Mouse (Mus musculus): ENCODE measurements around the gene Tnp2. TPM values are rescaled to one million over a fixed set of nuclear protein-coding genes. Genes with fewer than 3 reads are reported as not detected.

The Tnp2 gene
- polyA plus RNA-seq (2015; fragmentation: Nextera tagmentation; extraction: Ambion mirVana): not detected in 2 replicates

GRCm38 (mm10) chr16:10788271-10788670 is at the start of gene Tnp2:
Gene Tnp2, minus strand, starts transcription at chr16:10788660.
- peaks cover 9% of the 10 kb centered on the region for H3K4me1 ChIP-seq (ENCODE audit: control insufficient read depth, insufficient read depth, low read length)
- 45% methylated on average over 16 of the region's 16 CpGs for WGBS
- ATAC-seq: no peak
- H3K4me3 ChIP-seq (ENCODE audit: low read length): no peak within 1 kb of the TSS
- no peak within 1 kb of the TSS for H3K27ac ChIP-seq (ENCODE audit: low read length)
- 0 out of 2 replicates have a peak within 1 kb of the TSS, but pooled peaks have one; percentile 11 for H3K9ac ChIP-seq (ENCODE audit: low read depth, low read length)
- H3K4me2 ChIP-seq (ENCODE audit: low read depth, low read length): no peak within 1 kb of the TSS
- H3K36me3 ChIP-seq (ENCODE audit: control insufficient read depth, insufficient read depth, low read length): no peaks in the 10 kb centered on the region
- no peaks in the 10 kb centered on the region for H3K9me3 ChIP-seq (ENCODE audit: control insufficient read depth, low read length)
- H3K27me3 ChIP-seq (replicated peaks; ENCODE audit: control insufficient read depth, insufficient read depth, low read length): no peaks in the 10 kb centered on the region

GRCm38 (mm10) chr16:10837903-10838302 is 49.4 kb upstream of the Tnp2 start:
- H3K36me3 ChIP-seq (ENCODE audit: control insufficient read depth, insufficient read depth, low read length): no peaks in the 10 kb centered on the region
- peak overlapping the region; percentile 38; the same call in 1 of the 2 replicates for H3K9ac ChIP-seq (ENCODE audit: low read depth, low read length)
- H3K27me3 ChIP-seq (replicated peaks; ENCODE audit: control insufficient read depth, insufficient read depth, low read length): no peaks in the 10 kb centered on the region
- H3K4me2 ChIP-seq (ENCODE audit: low read depth, low read length): peak overlapping the region; percentile 14; the same call in 1 of the 2 replicates
- 0 out of 2 replicates have a peak, but pooled peaks cover under 1% of the 10 kb centered on the region for H3K9me3 ChIP-seq (ENCODE audit: control insufficient read depth, low read length)
- peaks cover 29% of the 10 kb centered on the region for H3K4me1 ChIP-seq (ENCODE audit: control insufficient read depth, insufficient read depth, low read length)
- ATAC-seq: peak; percentile 6; the same call in 1 of the 2 replicates
- 73% methylated on average over 1 of the region's 1 CpGs for WGBS
- peak overlapping the region; percentile 87 for H3K27ac ChIP-seq (ENCODE audit: low read length)
- no peak overlapping the region for H3K4me3 ChIP-seq (ENCODE audit: low read length)

GRCm38 (mm10) chr16:10837250-10837649 is 48.8 kb upstream of the Tnp2 start:
- Histone ChIP-seq H3K4me1 (ENCODE audit: control insufficient read depth, insufficient read depth, low read length) (peaks cover 29% of the 10 kb centered on the region), H3K9ac (ENCODE audit: low read depth, low read length) (0 out of 2 replicates have a peak overlapping the region, but pooled peaks have one; percentile 38), H3K9me3 (ENCODE audit: control insufficient read depth, low read length) (0 out of 2 replicates have a peak, but pooled peaks cover 3% of the 10 kb centered on the region), H3K36me3 (ENCODE audit: control insufficient read depth, insufficient read depth, low read length) (no peaks in the 10 kb centered on the region), H3K27ac (ENCODE audit: low read length) (peak overlapping the region; percentile 87; the same call in 1 of the 2 replicates), H3K4me2 (ENCODE audit: low read depth, low read length) (no peak overlapping the region), H3K27me3 (replicated peaks; ENCODE audit: control insufficient read depth, insufficient read depth, low read length) (no peaks in the 10 kb centered on the region), H3K4me3 (ENCODE audit: low read length) (no peak overlapping the region)
- 85% methylated on average over 3 of the region's 3 CpGs for WGBS
- no peak for ATAC-seq

GRCm38 (mm10) chr16:10836388-10836787 is 47.9 kb upstream of the Tnp2 start:
- peaks cover 29% of the 10 kb centered on the region for H3K4me1 ChIP-seq (ENCODE audit: control insufficient read depth, insufficient read depth, low read length)
- no peak overlapping the region for H3K9ac ChIP-seq (ENCODE audit: low read depth, low read length)
- ATAC-seq: no peak
- H3K9me3 ChIP-seq (ENCODE audit: control insufficient read depth, low read length): 0 out of 2 replicates have a peak, but pooled peaks cover 3% of the 10 kb centered on the region
- H3K36me3 ChIP-seq (ENCODE audit: control insufficient read depth, insufficient read depth, low read length): no peaks in the 10 kb centered on the region
- H3K4me2 ChIP-seq (ENCODE audit: low read depth, low read length): no peak overlapping the region
- no peaks in the 10 kb centered on the region for H3K27me3 ChIP-seq (replicated peaks; ENCODE audit: control insufficient read depth, insufficient read depth, low read length)
- 92% methylated on average over 3 of the region's 3 CpGs for WGBS
- no peak overlapping the region for H3K4me3 ChIP-seq (ENCODE audit: low read length)
- H3K27ac ChIP-seq (ENCODE audit: low read length): no peak overlapping the region

GRCm38 (mm10) chr16:10834911-10835587 is 46.6 kb upstream of the Tnp2 start, which contains the start of gene Rmi2:
Gene Rmi2, plus strand, starts transcription at chr16:10835059.
- Histone ChIP-seq H3K4me1 (ENCODE audit: control insufficient read depth, insufficient read depth, low read length) (peaks cover 29% of the 10 kb centered on the region), H3K9me3 (ENCODE audit: control insufficient read depth, low read length) (0 out of 2 replicates have a peak, but pooled peaks cover 3% of the 10 kb centered on the region), H3K9ac (ENCODE audit: low read depth, low read length) (peak within 1 kb of the TSS; percentile 91), H3K36me3 (ENCODE audit: control insufficient read depth, insufficient read depth, low read length) (no peaks in the 10 kb centered on the region), H3K27ac (ENCODE audit: low read length) (peak within 1 kb of the TSS; percentile 93), H3K4me2 (ENCODE audit: low read depth, low read length) (peak within 1 kb of the TSS; percentile 85), H3K27me3 (replicated peaks; ENCODE audit: control insufficient read depth, insufficient read depth, low read length) (no peaks in the 10 kb centered on the region), H3K4me3 (ENCODE audit: low read length) (peak within 1 kb of the TSS; percentile 90)
- peak; percentile 94 for ATAC-seq
- under 1% methylated on average over 58 of the region's 69 CpGs for WGBS

- WGBS: 7% methylated on average over 12 of the region's 12 CpGs
Measured at GRCm38 (mm10) chr16:10834542-10834910, 46.1 kb upstream of the Tnp2 start.

GRCm38 (mm10) chr16:10828461-10828805 is 40.0 kb upstream of the Tnp2 start:
- 59% methylated on average over 4 of the region's 4 CpGs for WGBS
- Histone ChIP-seq H3K27me3 (replicated peaks; ENCODE audit: control insufficient read depth, insufficient read depth, low read length) (no peaks in the 10 kb centered on the region), H3K9ac (ENCODE audit: low read depth, low read length) (no peak overlapping the region), H3K4me3 (ENCODE audit: low read length) (no peak overlapping the region), H3K4me2 (ENCODE audit: low read depth, low read length) (no peak overlapping the region), H3K36me3 (ENCODE audit: control insufficient read depth, insufficient read depth, low read length) (no peaks in the 10 kb centered on the region), H3K9me3 (ENCODE audit: control insufficient read depth, low read length) (0 out of 2 replicates have a peak, but pooled peaks cover 3% of the 10 kb centered on the region), H3K4me1 (ENCODE audit: control insufficient read depth, insufficient read depth, low read length) (no peaks in the 10 kb centered on the region), H3K27ac (ENCODE audit: low read length) (no peak overlapping the region)
- ATAC-seq: peak; percentile 37; the same call in 1 of the 2 replicates

More at GRCm38 (mm10) chr16:10834542-10834910, 46.1 kb upstream of the Tnp2 start:
- no peak for ATAC-seq
- Histone ChIP-seq H3K4me2 (ENCODE audit: low read depth, low read length) (peak overlapping the region; percentile 85), H3K4me1 (ENCODE audit: control insufficient read depth, insufficient read depth, low read length) (peaks cover 29% of the 10 kb centered on the region), H3K4me3 (ENCODE audit: low read length) (peak overlapping the region; percentile 90), H3K36me3 (ENCODE audit: control insufficient read depth, insufficient read depth, low read length) (no peaks in the 10 kb centered on the region), H3K9me3 (ENCODE audit: control insufficient read depth, low read length) (0 out of 2 replicates have a peak, but pooled peaks cover 3% of the 10 kb centered on the region), H3K27me3 (replicated peaks; ENCODE audit: control insufficient read depth, insufficient read depth, low read length) (no peaks in the 10 kb centered on the region), H3K9ac (ENCODE audit: low read depth, low read length) (no peak overlapping the region), H3K27ac (ENCODE audit: low read length) (no peak overlapping the region)

GRCm38 (mm10) chr16:10827766-10828460 is 39.5 kb upstream of the Tnp2 start:
- no peaks in the 10 kb centered on the region for H3K4me1 ChIP-seq (ENCODE audit: control insufficient read depth, insufficient read depth, low read length)
- H3K27me3 ChIP-seq (replicated peaks; ENCODE audit: control insufficient read depth, insufficient read depth, low read length): no peaks in the 10 kb centered on the region
- H3K36me3 ChIP-seq (ENCODE audit: control insufficient read depth, insufficient read depth, low read length): no peaks in the 10 kb centered on the region
- H3K4me3 ChIP-seq (ENCODE audit: low read length): no peak overlapping the region
- 80% methylated on average over 7 of the region's 7 CpGs for WGBS
- H3K27ac ChIP-seq (ENCODE audit: low read length): no peak overlapping the region
- H3K9me3 ChIP-seq (ENCODE audit: control insufficient read depth, low read length): 0 out of 2 replicates have a peak, but pooled peaks cover 3% of the 10 kb centered on the region
- no peak overlapping the region for H3K9ac ChIP-seq (ENCODE audit: low read depth, low read length)
- no peak for ATAC-seq
- no peak overlapping the region for H3K4me2 ChIP-seq (ENCODE audit: low read depth, low read length)

- Histone ChIP-seq H3K4me1 (ENCODE audit: control insufficient read depth, insufficient read depth, low read length) (no peaks in the 10 kb centered on the region), H3K9ac (ENCODE audit: low read depth, low read length) (no peak overlapping the region), H3K4me3 (ENCODE audit: low read length) (no peak overlapping the region), H3K9me3 (ENCODE audit: control insufficient read depth, low read length) (no peaks in the 10 kb centered on the region), H3K27ac (ENCODE audit: low read length) (no peak overlapping the region), H3K36me3 (ENCODE audit: control insufficient read depth, insufficient read depth, low read length) (no peaks in the 10 kb centered on the region), H3K4me2 (ENCODE audit: low read depth, low read length) (no peak overlapping the region), H3K27me3 (replicated peaks; ENCODE audit: control insufficient read depth, insufficient read depth, low read length) (no peaks in the 10 kb centered on the region)
- no peak for ATAC-seq
- WGBS: 91% methylated on average over 9 of the region's 9 CpGs
Measured at GRCm38 (mm10) chr16:10827269-10827668, 38.8 kb upstream of the Tnp2 start.

All from intestine, embryonic 16.5 days (tissue).